Mouse (Mus musculus): Measurements from ENCODE around the gene Gm7682. TPM values are rescaled to one million over a fixed set of nuclear protein-coding genes. Genes with fewer than 3 reads are reported as not detected.
"Not testable (repeated sequence)": the region's sequence is repeated elsewhere in the genome, so short reads cannot be mapped to it uniquely, and the experiment has no call there.

Gene Gm7682
- not detected in 2 replicates for polyA plus RNA-seq (2014; fragmentation: Nextera tagmentation; extraction: Ambion mirVana)

- not testable (repeated sequence) for H3K4me1 ChIP-seq (ENCODE audit: control insufficient read depth, insufficient read depth, low read length); H3K9ac ChIP-seq (replicated peaks; ENCODE audit: low read depth, low read length); H3K36me3 ChIP-seq (ENCODE audit: control insufficient read depth, insufficient read depth, low read length); ATAC-seq (ENCODE audit: low read depth); H3K9me3 ChIP-seq (ENCODE audit: control insufficient read depth, low read length); H3K4me2 ChIP-seq (ENCODE audit: low read depth, low read length); H3K27me3 ChIP-seq (ENCODE audit: control insufficient read depth, insufficient read depth, low read length); H3K4me3 ChIP-seq (ENCODE audit: low read depth, low read length); H3K27ac ChIP-seq (ENCODE audit: low read depth, low read length)
- WGBS: no CpG with 5 or more reads among the region's 3 CpGs
Measured at GRCm38 (mm10) chr5:94445484-94445883, at the start of gene Gm7682. TSS of gene Gm7682 (plus strand) at chr5:94445784.

Other genes starting within 250 kb of the Gm7682 start
- not detected in 2 replicates for gene Gm3106, start 227.8 kb upstream of the Gm7682 start, polyA plus RNA-seq (2014; fragmentation: Nextera tagmentation; extraction: Ambion mirVana)
- not detected in 2 replicates for gene A430089I19Rik, start 139.0 kb upstream of the Gm7682 start, polyA plus RNA-seq (2014; fragmentation: Nextera tagmentation; extraction: Ambion mirVana)
- not detected in 2 replicates for gene Gm6502, start 131.3 kb upstream of the Gm7682 start, polyA plus RNA-seq (2014; fragmentation: Nextera tagmentation; extraction: Ambion mirVana)
- gene AA792892, start 106.0 kb upstream of the Gm7682 start, polyA plus RNA-seq (2014; fragmentation: Nextera tagmentation; extraction: Ambion mirVana): not detected in 2 replicates
- gene Gm3139, start 80.5 kb downstream of the Gm7682 start, polyA plus RNA-seq (2014; fragmentation: Nextera tagmentation; extraction: Ambion mirVana): not detected in 2 replicates
- gene Gm3147, start 170.6 kb downstream of the Gm7682 start, polyA plus RNA-seq (2014; fragmentation: Nextera tagmentation; extraction: Ambion mirVana): not detected in 2 replicates
- not detected in 2 replicates for gene Gm6509, start 178.2 kb downstream of the Gm7682 start, polyA plus RNA-seq (2014; fragmentation: Nextera tagmentation; extraction: Ambion mirVana)
- not detected in 2 replicates for gene Gm6205, start 202.6 kb downstream of the Gm7682 start, polyA plus RNA-seq (2014; fragmentation: Nextera tagmentation; extraction: Ambion mirVana)